Mouse (Mus musculus) yolk sac, embryonic 10.5 days (tissue): ENCODE measurements around the gene Racgap1.

Experiments
- DNase-seq: peaks from one replicate; pipeline ENCODE4 v3.0.0-alpha.2; 2017; ENCODE audit warnings: low spot score

Racgap1 gene

DNA sequence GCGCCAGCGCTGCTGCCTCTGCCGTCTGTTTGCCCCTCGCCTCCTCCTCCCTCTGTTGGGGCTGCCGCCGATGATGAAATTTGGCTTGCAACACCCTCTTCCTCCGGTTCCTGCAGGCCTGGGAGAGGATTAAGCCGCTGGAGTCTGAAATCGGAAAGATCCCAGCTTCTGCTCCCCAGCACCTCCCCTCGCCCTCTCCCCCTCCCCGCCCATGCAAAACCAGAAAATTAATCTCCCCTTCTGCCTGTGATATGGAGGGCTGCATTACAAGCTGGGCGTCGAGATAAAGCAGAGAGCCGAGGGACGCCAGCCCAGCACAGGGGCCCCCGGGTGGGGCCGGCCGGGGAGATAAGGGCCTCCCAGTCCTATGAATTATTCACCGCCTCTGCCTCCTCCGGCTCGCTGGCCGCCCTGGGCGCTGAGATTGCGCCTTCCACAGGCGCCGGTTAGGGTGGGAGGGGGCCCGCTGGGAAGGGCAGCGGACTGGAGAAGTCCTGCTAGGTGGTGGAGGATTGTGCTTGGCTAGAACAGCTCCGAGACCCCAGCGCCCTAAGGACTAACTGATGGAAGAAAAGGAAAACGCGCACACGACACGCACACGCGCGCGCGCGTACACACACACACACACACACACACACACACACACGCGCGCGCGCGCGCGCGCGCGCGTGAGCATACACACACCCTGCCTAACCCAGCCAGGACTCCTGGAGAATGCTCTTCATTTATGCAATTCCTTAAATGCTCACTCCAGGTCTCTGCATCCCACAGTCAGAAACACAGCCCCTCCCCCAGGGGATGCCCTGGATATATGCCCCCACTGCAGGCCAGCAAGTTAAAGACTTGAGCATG lies 13.4 kb upstream of the Racgap1 start:
- peak; percentile 81 for DNase-seq

DNA sequence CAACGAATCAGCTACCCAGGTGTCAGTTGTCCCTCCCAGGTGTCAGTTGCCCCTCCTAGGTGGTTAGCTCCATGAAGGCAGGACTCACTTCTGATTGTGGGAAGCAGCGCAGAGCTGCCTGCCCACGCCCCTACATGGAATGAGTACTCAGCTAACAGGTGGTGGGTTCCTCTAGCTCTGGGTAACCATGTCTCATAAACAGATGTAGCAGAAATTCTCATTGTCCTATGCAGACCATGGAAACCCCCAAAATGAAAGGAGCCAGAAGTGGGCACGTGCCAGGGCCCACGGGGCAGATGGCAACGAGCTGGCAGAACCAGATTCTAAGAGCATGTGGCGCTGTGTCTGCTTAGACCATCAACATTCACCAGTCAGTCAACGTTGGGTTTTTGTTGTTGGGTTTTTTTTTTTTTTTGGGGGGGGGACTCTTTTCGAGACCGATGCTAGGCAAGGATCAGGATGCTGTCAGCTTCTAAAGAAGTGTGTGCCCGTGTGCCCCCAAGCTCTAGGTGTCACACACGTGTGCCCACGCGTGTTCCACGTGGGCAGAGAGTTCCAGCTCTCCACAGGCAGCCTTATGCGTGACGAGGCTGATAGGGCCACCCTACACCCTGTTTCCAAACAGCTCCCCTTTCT lies 12.6 kb upstream of the Racgap1 start:
- DNase-seq: no peak

DNA sequence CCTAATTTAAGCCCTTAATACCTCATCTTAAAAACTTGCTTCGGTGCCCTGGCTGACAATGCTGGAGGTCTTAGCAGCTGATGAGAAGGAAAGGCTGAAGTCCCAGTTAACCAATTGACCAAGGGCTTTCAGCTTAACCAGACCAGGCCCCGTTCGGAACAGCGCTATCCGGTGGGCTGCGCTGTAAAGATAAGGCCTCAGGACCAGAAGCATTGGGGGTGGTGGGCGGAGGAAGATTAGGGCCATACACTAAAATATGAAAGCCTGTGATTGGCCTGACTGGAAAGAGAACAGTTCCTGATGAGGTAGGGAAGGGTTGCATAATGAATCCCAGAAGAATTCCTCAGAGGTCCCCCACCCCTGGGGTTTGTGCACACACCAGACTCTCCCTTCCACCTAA lies 10.9 kb upstream of the Racgap1 start:
- no peak for DNase-seq

DNA sequence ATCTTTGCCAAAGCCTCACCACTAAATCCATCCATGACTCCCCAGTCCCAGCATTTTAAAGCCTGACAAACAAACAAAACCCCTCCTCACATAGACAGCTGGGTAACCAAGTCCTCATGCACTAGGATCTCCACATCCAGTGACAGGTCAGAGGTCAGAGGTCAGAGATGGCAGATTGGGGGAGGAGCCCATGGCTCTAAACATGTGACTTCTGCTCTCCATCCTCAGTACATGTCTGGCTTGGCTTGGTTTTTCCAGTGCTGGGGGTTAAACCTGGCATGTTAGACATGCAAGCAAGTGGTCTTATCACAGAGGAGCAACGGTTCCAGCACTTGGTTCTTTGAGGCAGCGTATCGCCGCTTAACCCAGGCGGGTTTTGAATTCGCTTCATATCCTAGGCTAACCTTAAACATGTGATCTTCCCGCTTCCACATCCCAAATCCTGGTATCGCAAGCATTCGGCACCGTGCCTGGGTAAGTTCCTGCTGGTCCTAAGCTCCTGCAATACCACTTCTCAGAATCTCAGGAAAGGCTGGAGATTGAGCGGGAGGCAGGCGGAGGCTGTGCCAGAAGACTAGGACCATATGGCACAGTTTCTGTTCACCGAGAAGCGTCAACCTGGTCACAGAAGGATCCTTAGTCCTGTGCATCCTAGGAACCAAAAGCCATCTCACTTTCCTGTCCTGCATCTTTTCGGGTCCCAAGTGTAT lies 9.8 kb upstream of the Racgap1 start:
- DNase-seq: no peak

DNA sequence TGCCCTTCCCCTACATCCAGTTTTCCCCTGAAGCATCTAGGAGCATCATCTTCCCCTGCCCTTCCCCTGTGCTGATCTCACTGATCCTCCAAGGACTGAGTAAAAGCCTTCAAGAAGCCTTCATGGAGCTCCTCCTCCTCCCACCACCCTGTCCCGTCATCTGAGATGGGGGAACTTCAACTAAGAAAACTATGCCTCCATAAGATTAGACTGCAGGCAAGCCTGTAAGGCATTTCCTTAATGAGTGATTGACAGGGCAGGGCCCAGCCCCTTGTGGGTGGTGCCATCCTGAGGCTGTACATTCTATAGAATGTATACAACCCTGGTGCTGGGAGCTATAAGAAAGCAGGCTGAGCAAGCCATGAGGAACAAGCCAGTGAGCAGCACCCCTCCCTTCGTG lies 7.0 kb upstream of the Racgap1 start:
- no peak for DNase-seq

DNA sequence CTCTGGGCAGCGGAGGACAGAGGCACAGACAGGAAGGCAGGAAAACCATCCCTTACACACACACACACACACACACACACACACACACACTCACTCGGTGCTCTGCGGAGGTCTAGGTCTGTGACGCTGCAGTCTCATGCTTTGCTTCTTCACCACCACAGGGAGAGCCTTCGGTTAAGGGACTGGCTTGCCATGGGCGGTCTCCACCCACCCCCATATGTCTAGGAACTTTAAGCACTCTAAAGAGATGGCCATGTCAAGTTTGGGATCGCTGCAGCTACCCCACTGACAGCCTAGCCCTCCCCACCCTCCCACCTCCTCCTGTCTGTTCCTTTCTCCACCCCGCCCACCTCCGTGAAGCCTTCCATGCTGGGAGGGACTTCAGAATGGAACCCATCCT lies 4.5 kb upstream of the Racgap1 start:
- no peak for DNase-seq

DNA sequence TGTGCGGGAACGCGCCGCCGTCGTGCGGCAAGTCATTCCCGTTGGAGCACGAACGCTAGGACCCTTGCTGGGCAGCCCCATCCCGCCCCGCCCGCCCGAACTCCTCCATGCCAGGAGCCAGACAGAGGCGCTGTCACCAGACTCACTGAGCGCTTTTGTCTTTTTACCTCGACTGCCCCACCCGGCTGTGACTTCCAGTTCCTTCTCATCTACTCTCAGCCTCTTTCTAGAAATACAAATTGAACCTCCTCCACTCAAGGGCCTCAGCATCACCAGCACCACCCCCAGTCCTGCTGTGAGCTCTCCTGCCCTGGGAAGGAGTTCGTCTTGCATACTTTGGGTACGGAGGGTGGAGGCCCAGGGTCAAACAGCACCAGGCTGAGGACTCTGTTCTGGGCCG lies 2.4 kb upstream of the Racgap1 start:
- no peak for DNase-seq

DNA sequence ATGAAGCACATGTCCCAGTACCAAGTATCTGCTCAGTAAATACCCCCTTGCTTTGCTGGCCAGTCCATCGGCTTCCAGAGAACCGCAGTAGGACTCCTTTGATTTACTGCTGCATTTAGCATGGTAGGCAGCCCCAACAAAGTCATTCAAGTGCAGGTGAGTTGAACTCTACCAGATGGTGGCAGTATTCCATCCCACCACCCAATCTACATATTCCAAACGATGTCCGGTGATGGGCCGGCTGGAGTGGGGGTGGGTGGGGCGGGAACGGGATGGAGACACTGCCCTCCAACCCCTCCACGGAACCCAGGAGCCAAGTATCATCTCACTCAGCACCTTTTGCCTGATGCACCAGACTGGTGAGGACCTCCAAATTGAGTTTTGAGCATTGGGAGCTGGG lies 1.8 kb upstream of the Racgap1 start:
- peak; percentile 32 for DNase-seq

DNA sequence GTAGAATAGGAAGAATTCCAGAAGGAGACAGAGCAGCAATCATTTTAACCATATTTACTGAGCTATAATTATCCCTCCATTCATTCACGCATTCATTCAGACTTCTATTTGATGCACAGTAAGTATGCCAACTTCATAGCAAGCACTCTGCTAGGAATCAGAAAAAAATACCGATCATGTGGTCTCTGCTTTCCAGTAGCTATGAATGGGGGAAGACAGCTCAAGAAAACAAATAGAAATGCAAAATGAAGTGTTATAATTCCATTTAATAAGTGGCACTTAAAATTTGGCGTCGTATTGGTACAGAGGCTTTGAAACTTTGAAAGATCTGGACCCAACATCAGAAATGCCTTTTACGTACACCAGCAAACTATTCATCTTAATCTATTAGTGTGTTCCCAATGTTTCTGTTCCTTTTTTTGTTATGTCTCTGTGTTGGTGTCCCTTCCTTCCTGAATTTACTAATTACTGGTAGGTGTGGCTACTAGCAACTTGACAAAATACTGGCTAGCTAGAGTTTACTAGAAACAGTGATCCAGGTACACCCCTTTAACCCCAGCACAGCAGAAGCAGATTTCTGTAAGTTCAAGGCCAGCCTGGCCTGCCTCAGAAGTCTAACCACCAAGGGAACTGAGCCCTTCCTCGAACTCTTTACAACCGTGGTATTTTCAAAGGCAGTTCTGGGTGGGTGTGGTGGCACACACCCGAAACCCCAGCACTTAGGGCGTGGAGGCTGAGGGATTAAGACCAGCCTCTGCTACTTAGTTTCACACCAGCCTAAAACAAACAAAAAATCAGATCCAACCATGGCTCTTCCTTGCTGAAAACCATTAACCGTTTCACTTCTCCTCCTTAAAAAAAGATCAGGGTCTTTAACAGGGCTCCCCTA lies 772 bp upstream of the Racgap1 start:
- DNase-seq: no peak

DNA sequence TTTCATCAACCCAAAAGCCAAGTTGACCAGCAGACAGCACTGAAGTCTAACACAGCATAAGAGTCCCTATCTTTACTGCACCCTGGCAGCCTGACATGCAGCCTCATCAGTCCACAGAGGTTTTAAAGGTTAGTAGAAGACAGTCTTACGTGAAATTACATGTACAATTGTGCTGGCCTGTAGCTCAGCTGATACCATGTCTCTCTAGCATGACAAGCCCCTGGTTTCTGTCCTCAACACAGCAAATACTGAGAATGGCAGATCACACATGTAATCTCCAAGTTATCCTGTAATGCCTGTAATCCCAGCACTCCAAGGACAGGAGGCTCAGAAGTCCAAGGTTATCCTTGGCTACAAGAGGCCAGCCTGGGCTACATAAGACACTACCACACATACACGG lies 1.2 kb downstream of the Racgap1 start:
- no peak for DNase-seq

DNA sequence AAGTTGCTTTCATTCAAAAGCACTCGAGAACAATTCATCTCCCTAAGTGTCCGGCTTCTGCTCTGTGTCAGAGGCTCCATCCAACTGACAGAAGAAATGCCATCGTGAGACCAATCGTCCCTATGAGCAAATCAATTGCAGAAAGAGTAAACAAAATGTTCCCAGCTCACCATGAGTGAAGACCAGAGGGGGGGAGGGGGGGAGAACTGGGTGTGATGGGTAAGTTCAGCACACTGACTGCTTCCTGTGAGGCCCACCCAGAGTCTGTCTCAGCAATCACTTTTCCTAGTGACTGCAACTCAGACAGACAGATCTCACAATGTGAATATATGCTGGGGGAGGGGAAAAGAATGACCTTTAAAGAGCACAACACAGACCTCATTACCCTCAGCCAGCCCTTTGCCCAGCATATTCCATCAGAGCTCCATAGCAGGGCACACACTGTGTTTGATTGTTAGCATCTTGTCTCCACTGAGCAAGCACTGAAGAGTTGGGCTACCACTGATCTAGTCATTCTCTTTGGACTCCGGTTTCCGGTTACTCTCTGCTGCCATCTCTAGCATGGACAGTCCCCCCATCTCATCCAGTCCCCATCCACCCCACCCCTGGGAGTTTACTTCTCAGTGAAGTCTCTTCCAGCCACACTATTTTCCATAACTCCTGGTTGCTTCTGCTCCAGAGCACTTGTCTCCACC lies 2.2 kb downstream of the Racgap1 start:
- DNase-seq: no peak

DNA sequence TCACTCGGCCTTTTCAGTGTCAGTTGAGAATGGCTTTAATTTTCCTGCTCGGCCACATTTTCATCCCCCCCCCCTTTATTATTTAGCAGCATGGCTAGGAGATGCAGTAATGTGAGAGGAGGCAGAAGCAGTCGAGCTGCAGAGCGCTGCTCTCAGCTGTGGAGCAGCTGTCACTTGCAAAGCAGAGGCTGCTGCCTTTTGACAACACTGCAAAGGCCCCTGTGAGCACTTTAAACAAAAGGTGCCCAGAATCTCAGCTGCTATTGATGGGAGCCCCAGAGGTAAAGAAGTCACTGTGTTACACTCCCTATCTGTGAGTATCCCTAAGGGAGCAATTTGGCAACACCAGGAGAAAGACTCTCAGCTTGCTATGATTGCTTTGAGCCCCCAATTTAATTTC lies 3.1 kb downstream of the Racgap1 start:
- DNase-seq: no peak

DNA sequence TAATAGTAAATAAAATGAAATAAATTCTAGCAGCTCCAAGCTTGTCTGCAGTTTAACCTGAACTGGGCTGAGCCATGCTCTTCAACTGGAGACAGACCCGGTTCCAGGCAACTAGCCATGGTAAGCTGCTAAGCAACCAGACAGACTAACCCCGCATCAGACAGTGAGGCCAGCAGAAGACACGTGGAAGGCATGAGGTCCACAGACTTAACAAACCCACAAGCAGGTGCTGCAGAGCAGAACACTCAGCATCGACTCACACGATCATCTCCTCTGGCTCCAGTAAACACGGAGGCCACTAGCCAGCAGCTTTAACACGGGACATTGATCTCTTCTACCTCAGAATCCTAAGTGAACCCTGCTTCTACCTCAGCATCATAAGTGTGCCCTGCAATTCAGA lies 6.7 kb downstream of the Racgap1 start:
- no peak for DNase-seq

DNA sequence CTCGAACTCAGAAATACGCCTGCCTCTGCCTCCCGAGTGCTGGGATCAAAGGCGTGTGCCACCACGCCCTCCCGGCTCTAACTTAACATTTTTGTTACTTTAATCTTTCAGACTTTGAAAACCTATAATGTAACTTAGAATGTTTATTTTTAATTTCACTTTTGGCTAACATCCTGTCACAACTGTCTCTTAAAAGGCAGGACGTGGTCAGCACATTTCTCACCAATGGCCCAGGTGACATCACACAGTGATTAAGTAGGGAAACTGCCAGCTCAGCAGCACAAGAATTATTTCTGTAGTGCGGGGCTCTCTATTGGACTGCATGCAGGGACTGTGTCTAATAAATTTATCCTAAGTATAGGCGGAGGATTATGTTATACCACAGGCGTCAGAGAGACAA lies 7.6 kb downstream of the Racgap1 start:
- DNase-seq: no peak

DNA sequence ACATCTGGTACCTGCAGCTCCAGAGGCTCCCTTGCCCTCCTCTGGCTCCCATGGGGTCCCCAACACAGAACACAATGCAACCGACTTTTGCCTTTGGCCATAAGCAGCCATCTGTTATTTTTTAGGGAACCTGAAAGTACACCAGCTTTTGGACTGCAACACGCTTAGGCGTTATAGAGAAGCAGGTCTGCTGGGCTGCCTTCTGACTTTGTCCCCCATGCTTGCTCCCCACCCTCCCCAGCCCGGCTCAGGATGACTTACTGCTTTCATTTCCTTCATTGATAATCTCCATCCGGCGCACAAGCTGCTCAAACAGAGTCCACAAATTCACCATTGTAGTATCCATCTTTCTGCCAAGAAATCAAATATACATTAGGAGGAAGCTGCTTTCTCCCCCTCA lies 8.8 kb downstream of the Racgap1 start:
- DNase-seq: no peak

DNA sequence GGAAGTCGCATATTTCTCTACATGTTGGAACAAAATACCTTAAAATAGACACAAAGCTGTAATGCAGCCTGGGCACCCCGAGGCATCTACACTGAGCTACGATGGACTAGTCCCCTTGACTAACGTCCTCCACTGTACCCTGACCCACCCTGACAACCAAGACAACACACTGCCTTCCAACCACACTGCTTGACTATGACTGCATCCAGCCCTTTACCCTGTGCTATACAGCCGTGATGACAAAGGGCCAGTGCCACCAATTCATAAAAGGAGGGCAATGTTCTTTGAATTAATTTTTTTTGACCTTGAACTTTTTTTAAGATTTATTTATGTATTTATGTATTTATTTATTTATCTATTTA lies 13.4 kb downstream of the Racgap1 start:
- DNase-seq: no peak

DNA sequence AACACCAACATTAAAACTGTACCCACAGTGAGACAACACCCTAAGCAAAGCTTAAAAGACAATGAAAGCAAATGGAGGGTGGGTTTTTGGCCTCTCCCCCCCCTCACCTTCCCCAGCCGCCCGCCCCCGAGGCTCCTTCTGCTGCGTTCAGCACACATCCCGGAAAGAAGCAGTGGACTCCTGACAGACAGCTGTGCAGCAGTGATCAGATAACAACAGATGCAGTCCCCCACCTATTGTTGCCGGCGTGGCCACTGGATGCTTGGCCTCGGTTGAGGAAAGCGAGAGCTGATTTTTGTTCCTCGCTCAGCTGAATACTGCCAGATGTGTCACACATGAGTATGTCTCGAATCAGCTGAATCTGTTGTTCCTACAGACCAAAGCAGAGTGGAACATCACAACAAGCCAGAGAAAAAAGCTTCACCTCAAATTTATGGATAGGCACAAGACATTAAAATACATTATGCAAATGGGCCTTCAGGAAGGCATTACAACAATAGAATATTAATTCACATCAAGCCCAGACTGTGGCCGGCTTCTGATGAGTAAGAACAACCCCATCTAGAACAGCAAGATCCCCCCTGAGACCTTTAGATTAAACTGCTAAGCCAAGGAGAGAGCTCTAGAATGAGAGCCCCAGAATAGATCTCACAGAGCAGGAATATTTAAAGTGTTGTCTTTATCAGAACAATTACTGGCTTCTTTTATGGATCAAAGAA lies 13.9 kb downstream of the Racgap1 start:
- no peak for DNase-seq

DNA sequence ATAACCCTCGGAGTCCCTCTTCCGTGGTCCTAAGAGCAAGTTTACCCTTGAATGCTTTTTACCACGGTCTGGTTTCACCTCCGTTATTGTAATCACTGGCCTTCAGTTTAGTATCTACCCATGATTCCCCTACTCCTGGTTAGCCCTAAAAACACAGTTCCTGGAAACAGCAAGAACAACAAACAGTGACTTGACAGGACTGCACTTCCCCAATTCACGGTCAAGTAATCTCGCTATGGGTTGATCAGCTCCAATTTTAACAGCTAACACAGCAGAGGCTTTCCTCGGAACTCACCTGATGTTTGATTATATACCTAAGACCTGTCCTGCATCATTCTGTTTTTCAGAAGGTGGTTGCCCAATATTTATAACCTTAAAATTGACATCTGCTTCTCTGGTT lies 16.8 kb downstream of the Racgap1 start:
- no peak for DNase-seq

DNA sequence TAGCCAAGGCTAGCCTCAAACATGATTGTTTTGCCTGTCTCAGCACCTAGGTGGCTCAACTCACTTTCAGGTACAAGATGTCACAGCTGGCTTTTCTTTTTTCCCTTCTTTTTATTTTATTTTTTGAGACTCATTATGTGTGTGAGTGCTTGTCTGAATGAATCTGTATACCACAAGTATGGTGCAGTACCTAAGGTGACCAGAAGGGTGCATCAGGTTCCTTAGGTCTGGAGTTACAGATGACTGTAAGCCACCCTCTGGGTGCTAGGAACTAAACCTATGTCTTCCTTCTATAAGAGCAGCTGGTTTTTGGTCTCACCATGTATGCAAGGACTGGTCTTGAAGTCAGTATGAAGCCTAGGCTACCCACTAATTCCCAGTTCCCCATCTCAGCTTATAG lies 19.8 kb downstream of the Racgap1 start:
- no peak for DNase-seq

DNA sequence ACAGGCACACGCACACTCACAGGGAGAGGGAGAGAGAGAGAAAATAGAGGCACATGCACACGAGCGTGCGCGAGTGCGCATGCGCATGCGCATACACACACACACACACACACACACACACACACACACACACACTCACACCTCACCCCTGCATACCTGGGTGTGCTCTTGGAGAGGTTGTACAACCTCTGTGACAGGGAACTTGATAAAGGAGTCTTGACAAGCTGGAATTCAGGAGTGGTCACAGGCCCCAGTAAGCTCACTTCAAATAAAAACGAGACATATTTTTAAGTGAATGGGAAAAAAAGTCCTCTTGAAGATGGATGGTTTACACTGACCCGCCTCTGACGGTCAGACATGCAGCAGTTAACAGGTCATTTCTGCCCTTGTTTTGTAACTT lies 29.4 kb downstream of the Racgap1 start:
- no peak for DNase-seq

DNA sequence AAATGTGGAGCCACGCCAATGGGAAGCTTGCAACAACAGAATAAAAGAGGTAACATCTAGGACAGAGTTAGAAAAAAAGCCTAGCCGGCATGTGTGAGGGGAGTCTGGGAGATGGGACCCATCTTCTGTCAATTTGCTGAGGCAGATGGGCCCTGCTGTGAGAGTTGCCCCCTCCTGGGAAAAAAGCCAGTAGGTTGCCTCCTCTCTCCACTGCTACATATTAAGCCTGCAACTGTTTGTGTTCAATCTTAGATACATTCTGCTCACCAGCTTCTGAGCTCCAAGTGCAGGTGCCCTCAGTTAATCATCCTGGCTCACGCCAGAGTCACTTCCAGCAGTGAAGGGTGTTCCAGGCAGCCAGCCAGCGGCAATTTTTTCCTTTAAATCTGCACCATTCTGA lies 31.6 kb downstream of the Racgap1 start:
- DNase-seq: no peak
